Mouse (Mus musculus): ENCODE measurements at regions not wholly inside any gene's neighbourhood (a gene's known extent, or its start where the extent isn't known, plus 50 kb on each side); places are given as distances from the start of the nearest gene placed in this dataset.
"Not testable (repeated sequence)": the region's sequence is repeated elsewhere in the genome, so short reads cannot be mapped to it uniquely, and the experiment has no call there.

GRCm38 (mm10) chr6:69932297-69932696, 859.7 kb downstream of the Rpia start:
- no peak overlapping the region for H3K27ac ChIP-seq (ENCODE audit: low read depth)
- no peak overlapping the region for H3K9ac ChIP-seq (replicated peaks)
- H3K36me3 ChIP-seq (replicated peaks; ENCODE audit: insufficient read depth, low read length): no peaks in the 10 kb centered on the region
- ATAC-seq (no peak), DNase-seq (no peak)
- no peaks in the 10 kb centered on the region for H3K27me3 ChIP-seq (ENCODE audit: insufficient read depth, low read length)
- H3K4me1 ChIP-seq (ENCODE audit: insufficient read depth): no peaks in the 10 kb centered on the region
- no peaks in the 10 kb centered on the region for H3K9me3 ChIP-seq (ENCODE audit: low read length)
- WGBS (ENCODE audit: insufficient replicate concordance): 73% methylated on average over 2 of the region's 2 CpGs
- no peak overlapping the region for H3K4me3 ChIP-seq (ENCODE audit: low read depth, low read length)
- TF ChIP-seq CTCF (IDR thresholded peaks at IDR 0.05; ENCODE audit: low read depth) (no peak), EP300 (IDR thresholded peaks at IDR 0.05; ENCODE audit: low read depth) (no peak)
- H3K4me2 ChIP-seq (ENCODE audit: low read depth, low read length): no peak overlapping the region

GRCm38 (mm10) chr6:69914781-69915180, 877.3 kb downstream of the Rpia start:
- Histone ChIP-seq H3K27me3 (ENCODE audit: insufficient read depth, low read length) (no peaks in the 10 kb centered on the region), H3K27ac (ENCODE audit: low read depth) (no peak overlapping the region), H3K9ac (replicated peaks) (no peak overlapping the region), H3K4me3 (ENCODE audit: low read depth, low read length) (no peak overlapping the region), H3K4me1 (ENCODE audit: insufficient read depth) (no peaks in the 10 kb centered on the region), H3K9me3 (ENCODE audit: low read length) (no peaks in the 10 kb centered on the region), H3K4me2 (ENCODE audit: low read depth, low read length) (no peak overlapping the region), H3K36me3 (replicated peaks; ENCODE audit: insufficient read depth, low read length) (no peaks in the 10 kb centered on the region)
- TF ChIP-seq CTCF (IDR thresholded peaks at IDR 0.05; ENCODE audit: low read depth) (peak; percentile 37), EP300 (IDR thresholded peaks at IDR 0.05; ENCODE audit: low read depth) (no peak)
- WGBS (ENCODE audit: insufficient replicate concordance): 64% methylated on average over 4 of the region's 4 CpGs
- DNase-seq: no peak
- no peak for ATAC-seq

GRCm38 (mm10) chr6:69879286-69879685, 912.7 kb downstream of the Rpia start:
- Histone ChIP-seq H3K4me2 (ENCODE audit: low read depth, low read length) (no peak overlapping the region), H3K4me3 (ENCODE audit: low read depth, low read length) (no peak overlapping the region), H3K9me3 (ENCODE audit: low read length) (no peaks in the 10 kb centered on the region), H3K9ac (replicated peaks) (no peak overlapping the region), H3K27ac (ENCODE audit: low read depth) (no peak overlapping the region), H3K36me3 (replicated peaks; ENCODE audit: insufficient read depth, low read length) (no peaks in the 10 kb centered on the region), H3K27me3 (ENCODE audit: insufficient read depth, low read length) (no peaks in the 10 kb centered on the region), H3K4me1 (ENCODE audit: insufficient read depth) (no peaks in the 10 kb centered on the region)
- no peak for ATAC-seq
- WGBS (ENCODE audit: insufficient replicate concordance): 65% methylated on average over 2 of the region's 2 CpGs
- TF ChIP-seq CTCF (IDR thresholded peaks at IDR 0.05; ENCODE audit: low read depth) (no peak), EP300 (IDR thresholded peaks at IDR 0.05; ENCODE audit: low read depth) (no peak)
- no peak for DNase-seq

- not testable (repeated sequence) for H3K9ac ChIP-seq (replicated peaks); H3K36me3 ChIP-seq (replicated peaks; ENCODE audit: insufficient read depth, low read length); H3K4me3 ChIP-seq (ENCODE audit: low read depth, low read length); DNase-seq; H3K27ac ChIP-seq (ENCODE audit: low read depth); H3K4me1 ChIP-seq (ENCODE audit: insufficient read depth); H3K27me3 ChIP-seq (ENCODE audit: insufficient read depth, low read length); H3K9me3 ChIP-seq (ENCODE audit: low read length); H3K4me2 ChIP-seq (ENCODE audit: low read depth, low read length); ATAC-seq
- 63% methylated on average over 2 of the region's 2 CpGs for WGBS (ENCODE audit: insufficient replicate concordance)
These were observed 933.4 kb downstream of the Rpia start for GRCm38 (mm10) chr6:69858631-69859030.

GRCm38 (mm10) chr6:69828640-69829039, 963.4 kb downstream of the Rpia start:
- H3K9ac ChIP-seq (replicated peaks); H3K36me3 ChIP-seq (replicated peaks; ENCODE audit: insufficient read depth, low read length); H3K27me3 ChIP-seq (ENCODE audit: insufficient read depth, low read length); DNase-seq; H3K4me3 ChIP-seq (ENCODE audit: low read depth, low read length); H3K9me3 ChIP-seq (ENCODE audit: low read length); ATAC-seq; H3K4me1 ChIP-seq (ENCODE audit: insufficient read depth); H3K27ac ChIP-seq (ENCODE audit: low read depth); H3K4me2 ChIP-seq (ENCODE audit: low read depth, low read length): not testable (repeated sequence)
- 61% methylated on average over 5 of the region's 5 CpGs for WGBS (ENCODE audit: insufficient replicate concordance)
- peak; percentile 40 for TF ChIP-seq CTCF (IDR thresholded peaks at IDR 0.05; ENCODE audit: low read depth)

- H3K27ac ChIP-seq (ENCODE audit: low read depth); H3K4me2 ChIP-seq (ENCODE audit: low read depth, low read length); H3K9me3 ChIP-seq (ENCODE audit: low read length); ATAC-seq; H3K4me3 ChIP-seq (ENCODE audit: low read depth, low read length); H3K27me3 ChIP-seq (ENCODE audit: insufficient read depth, low read length); H3K9ac ChIP-seq (replicated peaks); H3K36me3 ChIP-seq (replicated peaks; ENCODE audit: insufficient read depth, low read length); DNase-seq; H3K4me1 ChIP-seq (ENCODE audit: insufficient read depth): not testable (repeated sequence)
These were observed 977.1 kb downstream of the Rpia start for GRCm38 (mm10) chr6:69814972-69815371.

- not testable (repeated sequence) for H3K4me1 ChIP-seq (ENCODE audit: insufficient read depth); H3K4me3 ChIP-seq (ENCODE audit: low read depth, low read length); H3K4me2 ChIP-seq (ENCODE audit: low read depth, low read length); H3K27me3 ChIP-seq (ENCODE audit: insufficient read depth, low read length); H3K9me3 ChIP-seq (ENCODE audit: low read length); DNase-seq; H3K36me3 ChIP-seq (replicated peaks; ENCODE audit: insufficient read depth, low read length); ATAC-seq; H3K27ac ChIP-seq (ENCODE audit: low read depth); H3K9ac ChIP-seq (replicated peaks)
- WGBS (ENCODE audit: insufficient replicate concordance): 58% methylated on average over 1 of the region's 1 CpGs
These were observed 977.7 kb downstream of the Rpia start for GRCm38 (mm10) chr6:69814373-69814772.
